Mouse (Mus musculus) cerebral cortex, adult 2 months (tissue): ENCODE results near the gene Usp47.

Source experiments
- WGBS: fragments of 180-500 bp; shearing (Covaris S2); methylation state at CpG from one replicate; pipeline ENCODE4 v1.1.7; 2018; 5-methylcytosine and 5-hydroxymethylcytosine counted together

The Usp47 gene

GRCm38 (mm10) chr7:112125625-112126260 lies 102.4 kb downstream of the Usp47 start:
- 56% methylated on average over 7 of the region's 7 CpGs for WGBS

- WGBS: 64% methylated on average over 5 of the region's 5 CpGs
Measured at GRCm38 (mm10) chr7:112127085-112127637, 103.9 kb downstream of the Usp47 start.

DNA sequence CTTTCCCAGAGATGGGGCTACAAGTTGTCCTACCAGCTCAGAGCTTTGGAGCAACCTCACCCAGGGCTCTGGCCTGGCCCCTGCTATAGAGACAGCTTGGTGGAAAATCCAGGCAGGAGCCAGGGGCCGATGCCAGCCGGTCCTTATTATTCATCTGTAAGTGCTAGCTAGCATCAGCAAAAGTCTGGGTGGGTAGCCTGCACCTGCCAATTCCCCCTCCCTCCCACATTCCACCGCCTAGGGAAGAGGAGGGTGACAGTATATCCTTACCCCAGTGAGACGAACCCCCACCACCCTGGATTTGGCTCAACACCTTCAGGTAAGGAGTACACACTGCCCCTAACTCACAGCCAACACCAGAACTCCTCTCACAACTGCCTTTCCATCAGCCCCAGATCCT lies 104.7 kb downstream of the Usp47 start:
- 41% methylated on average over 4 of the region's 4 CpGs for WGBS

DNA sequence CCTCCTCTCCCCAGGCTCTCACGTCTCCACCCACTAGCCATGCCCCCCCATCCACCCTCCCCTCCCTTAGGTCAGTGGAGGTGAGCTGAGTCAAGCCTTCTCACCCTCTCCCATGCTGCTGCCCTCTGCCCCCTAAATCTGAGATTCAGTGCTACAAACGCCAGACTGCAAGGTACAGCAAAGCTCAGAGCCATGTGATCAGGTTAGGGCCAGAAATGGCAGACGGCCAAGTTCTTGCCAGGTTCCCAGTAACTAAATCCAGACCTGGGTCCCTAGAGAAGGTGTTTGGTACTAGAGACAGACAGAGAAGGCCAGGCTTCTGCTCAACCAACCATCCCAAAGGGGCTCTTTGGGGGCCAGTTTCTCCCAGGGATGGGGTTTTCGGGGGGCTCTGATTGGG lies 105.5 kb downstream of the Usp47 start:
- WGBS: 74% methylated on average over 4 of the region's 4 CpGs

DNA sequence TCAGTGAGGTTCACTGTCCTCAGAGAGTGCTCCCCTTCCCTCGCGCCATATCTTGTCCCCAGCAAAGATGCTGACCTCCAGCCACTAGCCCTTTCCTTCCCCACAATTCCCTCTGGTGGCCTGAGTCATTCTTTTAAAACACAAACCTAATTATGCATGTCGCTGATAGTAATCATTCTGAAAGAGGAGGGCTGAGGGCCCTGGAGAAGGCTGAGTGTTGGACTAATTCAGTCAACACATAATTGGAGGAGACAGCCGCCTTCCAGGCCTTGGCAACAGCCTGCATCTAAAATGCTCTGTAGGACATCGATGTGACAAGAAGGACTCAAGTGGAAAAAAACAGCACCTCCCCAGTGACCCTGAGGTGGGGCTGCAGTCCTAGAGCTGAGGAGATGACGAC lies 106.5 kb downstream of the Usp47 start:
- WGBS: 67% methylated on average over 6 of the region's 6 CpGs

DNA sequence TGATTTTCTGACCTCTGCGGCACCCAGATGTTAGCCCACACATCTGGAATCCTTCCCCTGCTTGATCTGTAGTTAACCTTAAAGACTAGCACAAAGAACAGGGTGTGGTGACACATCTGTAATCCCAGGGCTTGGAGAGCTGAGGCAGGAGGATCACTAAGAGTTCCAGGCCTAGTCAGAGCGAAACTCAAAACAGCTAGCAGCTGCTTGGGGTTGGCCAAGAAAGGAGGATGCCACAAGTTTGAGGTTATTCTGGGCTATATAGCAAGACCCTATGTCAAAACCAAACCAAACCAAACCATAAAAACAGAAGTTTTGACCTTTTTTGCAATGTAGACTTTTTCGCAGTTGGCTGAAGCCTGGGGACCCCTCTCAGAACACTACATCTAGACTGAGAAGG lies 107.4 kb downstream of the Usp47 start:
- WGBS: 98% methylated on average over 3 of the region's 3 CpGs

DNA sequence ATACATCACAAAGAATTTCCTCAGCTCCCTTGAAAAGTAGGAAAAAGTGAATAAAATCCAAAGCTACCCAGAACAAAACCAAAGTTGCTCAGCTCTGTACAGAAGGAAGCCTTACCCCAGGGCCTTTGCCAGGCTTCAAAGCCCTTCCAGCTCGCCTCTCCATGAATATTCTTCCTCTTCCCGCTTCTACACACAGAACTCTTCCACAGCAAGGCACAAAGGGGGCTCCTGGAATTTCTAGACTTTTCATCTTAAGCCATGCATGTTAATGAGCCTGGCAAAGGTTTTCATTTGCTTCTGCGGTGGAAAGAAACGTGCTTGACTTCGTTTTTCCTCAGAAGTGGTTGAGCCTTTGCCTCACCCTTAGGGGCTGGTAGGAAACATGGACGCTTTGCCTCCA lies 108.7 kb downstream of the Usp47 start:
- WGBS: 50% methylated on average over 6 of the region's 6 CpGs

- 80% methylated on average over 5 of the region's 5 CpGs for WGBS
Measured at GRCm38 (mm10) chr7:112133277-112133676, 110.0 kb downstream of the Usp47 start.

DNA sequence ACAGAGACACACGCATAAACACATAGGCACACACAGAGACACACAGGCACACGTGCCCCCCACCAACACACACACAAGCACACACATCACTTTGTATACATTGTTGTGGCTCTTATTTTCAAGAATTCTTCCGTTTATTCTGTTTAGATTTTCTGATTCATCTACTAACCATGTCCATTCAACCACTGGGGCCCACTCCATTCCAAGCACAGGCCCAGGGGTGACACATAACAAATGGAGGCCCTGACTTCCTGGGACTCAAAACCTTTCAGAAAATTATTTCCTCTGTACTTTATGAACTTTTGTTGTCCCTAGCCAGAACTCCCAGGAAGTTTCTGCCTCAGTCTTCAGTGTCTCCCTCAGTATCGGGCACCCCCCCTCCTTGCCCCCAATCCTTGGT lies 111.9 kb downstream of the Usp47 start:
- WGBS: 93% methylated on average over 4 of the region's 4 CpGs

GRCm38 (mm10) chr7:112136537-112136936 lies 113.2 kb downstream of the Usp47 start:
- WGBS: 83% methylated on average over 5 of the region's 5 CpGs

DNA sequence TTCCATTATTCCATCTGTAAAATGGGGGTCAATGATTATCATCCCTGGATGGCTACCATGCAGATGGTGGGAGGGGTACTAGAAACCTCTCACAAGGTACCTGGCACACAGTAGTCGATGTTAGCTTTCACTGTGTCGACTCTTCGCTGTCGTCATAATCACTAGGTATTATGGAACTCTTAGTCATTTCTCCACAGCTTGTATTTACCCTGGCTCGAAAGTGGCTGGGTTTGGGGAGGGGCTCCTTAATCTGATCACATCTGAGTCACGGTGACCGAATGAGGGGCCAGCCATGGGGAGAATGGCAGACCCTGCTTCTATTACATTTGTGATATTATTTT lies 114.8 kb downstream of the Usp47 start:
- 75% methylated on average over 7 of the region's 7 CpGs for WGBS

GRCm38 (mm10) chr7:112138509-112139405 lies 115.5 kb downstream of the Usp47 start:
- WGBS: 75% methylated on average over 11 of the region's 11 CpGs

DNA sequence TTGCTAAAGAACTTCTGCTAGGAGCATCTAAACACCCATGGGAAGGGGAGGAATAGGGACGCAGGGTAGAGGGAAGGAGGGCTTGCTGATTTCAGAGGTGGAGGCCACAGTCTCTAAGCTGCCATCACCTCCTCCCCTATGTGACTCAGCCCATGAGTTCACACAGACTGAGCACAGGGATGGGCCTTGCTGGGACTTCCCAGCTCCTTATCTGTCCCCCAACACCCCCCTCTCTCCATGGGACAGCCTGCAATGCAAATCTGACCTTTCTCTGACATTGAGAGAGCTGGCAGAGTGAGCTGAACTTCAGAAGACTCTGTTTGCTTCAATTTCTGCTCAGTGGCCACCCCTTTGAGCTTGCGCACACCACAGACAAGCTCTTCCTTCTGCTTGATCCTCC lies 117.4 kb downstream of the Usp47 start:
- WGBS: 97% methylated on average over 2 of the region's 2 CpGs

GRCm38 (mm10) chr7:112142616-112143015 lies 119.3 kb downstream of the Usp47 start:
- WGBS: 70% methylated on average over 3 of the region's 3 CpGs

DNA sequence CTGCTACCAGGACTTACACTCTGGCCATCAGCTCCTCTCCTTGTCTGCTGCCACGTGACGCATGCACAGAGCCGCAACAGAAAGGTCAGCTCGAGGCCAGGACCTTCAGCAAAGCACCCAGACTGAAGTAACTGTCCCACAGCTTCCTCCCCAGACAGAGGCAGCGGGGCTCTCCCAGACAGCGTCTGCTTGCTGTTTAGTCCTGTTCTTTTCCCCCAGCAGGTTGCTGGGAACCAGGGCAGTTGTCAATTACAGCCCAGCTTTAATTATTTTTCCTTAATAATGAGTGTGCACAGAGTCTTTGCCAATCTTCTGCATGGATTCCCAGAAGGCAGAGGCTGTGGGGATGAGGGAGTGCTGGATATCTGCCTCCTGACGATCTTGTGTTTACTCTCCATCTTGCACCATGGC lies 119.8 kb downstream of the Usp47 start:
- WGBS: 62% methylated on average over 7 of the region's 7 CpGs

- WGBS: 46% methylated on average over 4 of the region's 4 CpGs
Measured at GRCm38 (mm10) chr7:112143978-112144377, 120.7 kb downstream of the Usp47 start.

DNA sequence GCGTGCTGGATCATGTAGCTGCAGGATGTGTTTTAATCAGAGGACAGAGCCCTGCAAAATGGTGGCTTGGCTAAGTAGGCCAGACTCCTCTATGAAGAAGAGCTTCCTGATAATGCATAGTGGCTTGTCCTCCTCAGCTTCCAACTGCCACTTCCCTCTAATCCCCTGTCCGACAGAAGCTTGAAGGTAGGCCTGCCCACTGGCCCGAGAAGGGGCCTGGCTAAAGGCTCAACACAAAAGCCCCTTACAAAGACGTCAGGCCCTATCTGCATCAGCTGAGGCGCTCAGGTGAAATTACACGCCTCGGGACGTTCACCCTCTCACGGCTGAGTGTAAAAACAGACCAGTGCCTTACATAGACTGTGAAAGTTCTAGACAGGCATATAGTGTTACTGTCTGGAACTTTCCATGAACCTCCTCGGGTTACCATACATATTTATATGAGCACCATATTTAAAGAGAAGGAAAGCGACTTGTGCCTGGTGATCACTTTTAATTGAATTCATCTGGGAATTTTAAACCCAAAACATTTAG lies 121.4 kb downstream of the Usp47 start:
- WGBS: 84% methylated on average over 11 of the region's 11 CpGs

DNA sequence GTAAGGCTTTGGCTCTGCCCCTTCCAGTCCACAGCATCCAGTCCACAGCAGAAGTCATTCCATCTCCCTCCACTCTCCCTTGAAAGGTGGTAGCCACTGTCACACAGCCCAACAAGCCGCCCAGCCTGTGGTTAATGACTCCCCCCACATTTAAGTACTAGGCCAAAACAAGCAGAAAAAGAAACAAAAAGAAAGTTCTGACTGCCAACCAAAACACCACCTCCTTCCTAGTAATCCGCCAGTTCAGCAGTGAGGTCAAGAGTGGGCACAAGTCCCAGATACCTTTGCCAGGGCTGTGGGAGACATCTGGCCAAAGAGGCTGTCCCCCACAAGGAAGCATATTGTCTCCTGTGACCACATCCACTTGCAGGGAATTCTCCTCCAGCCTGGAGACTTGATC lies 124.7 kb downstream of the Usp47 start:
- 45% methylated on average over 2 of the region's 2 CpGs for WGBS

- 69% methylated on average over 10 of the region's 10 CpGs for WGBS
Measured at GRCm38 (mm10) chr7:112149113-112149512, 125.8 kb downstream of the Usp47 start.

GRCm38 (mm10) chr7:112154445-112154844 lies 131.1 kb downstream of the Usp47 start:
- WGBS: 44% methylated on average over 4 of the region's 4 CpGs

GRCm38 (mm10) chr7:112155194-112155593 lies 131.9 kb downstream of the Usp47 start:
- 37% methylated on average over 1 of the region's 1 CpGs for WGBS

GRCm38 (mm10) chr7:112157584-112158315 lies 134.4 kb downstream of the Usp47 start:
- 18% methylated on average over 23 of the region's 23 CpGs for WGBS
